Mouse (Mus musculus) lung, postnatal 0 days (tissue): ENCODE results near the gene Fgfr3. TPM values are rescaled to one million over a fixed set of nuclear protein-coding genes. Genes with fewer than 3 reads are reported as not detected.

Source experiments
- ATAC-seq: fragments of 200-750 bp; cut with Nextera tagmentation; 2 replicates; pipeline ENCODE4 v1.8.0; 2017; ENCODE audit warnings: moderate library complexity
- DNase-seq: peaks from one replicate; pipeline ENCODE4 v3.0.0-alpha.2; 2016; ENCODE audit warnings: low spot score
- H3K27ac ChIP-seq: fragments of 300-500 bp; sonication (generic); 2 replicates; pipeline ENCODE4 v1.5.1; 2014; ENCODE audit warnings: antibody characterized with exemption, mild to moderate bottlenecking, low read length, mixed read lengths
- H3K27me3 ChIP-seq: fragments of 300-500 bp; sonication (generic); replicated peaks from 2 replicates; pipeline ENCODE4 v1.6.1; 2014; ENCODE audit warnings: low read length, mixed read lengths; ENCODE audit not compliant: insufficient read depth
- H3K36me3 ChIP-seq: fragments of 300-500 bp; sonication (generic); 2 replicates; pipeline ENCODE4 v1.6.1; 2014; ENCODE audit warnings: low read length, mixed read lengths; ENCODE audit not compliant: insufficient read depth
- H3K4me1 ChIP-seq: fragments of 300-500 bp; sonication (generic); 2 replicates; pipeline ENCODE4 v1.6.1; 2014; ENCODE audit warnings: antibody characterized with exemption, low read depth, low read length, mixed read lengths; ENCODE audit not compliant: insufficient read depth
- H3K4me2 ChIP-seq: fragments of 300-500 bp; sonication (generic); replicated peaks from 2 replicates; pipeline ENCODE4 v1.6.1; 2014; ENCODE audit warnings: low read depth, mild to moderate bottlenecking, low read length, moderate library complexity, mixed read lengths
- H3K4me3 ChIP-seq: fragments of 300-500 bp; sonication (generic); 2 replicates; pipeline ENCODE4 v1.5.1; 2014; ENCODE audit warnings: low read depth, low read length
- H3K9ac ChIP-seq: fragments of 300-500 bp; sonication (generic); replicated peaks from 2 replicates; pipeline ENCODE4 v1.6.1; 2014; ENCODE audit warnings: low read depth, mild to moderate bottlenecking
- H3K9me3 ChIP-seq: fragments of 300-500 bp; sonication (generic); 2 replicates; pipeline ENCODE4 v1.6.1; 2016; ENCODE audit warnings: low read length, mixed read lengths
- CTCF ChIP-seq: IDR thresholded peaks from 2 replicates; pipeline ENCODE4 v1.5.1; 2016; ENCODE audit warnings: antibody characterized with exemption, mild to moderate bottlenecking
- EP300 ChIP-seq: IDR thresholded peaks from 2 replicates; pipeline ENCODE4 v1.6.1; 2016; ENCODE audit warnings: antibody characterized with exemption, mild to moderate bottlenecking, control low read depth
- WGBS: fragments of 180-500 bp; shearing (Covaris S2); extraction: QIAGEN DNeasy Blood & Tissue Kit; methylation state at CpG from one replicate; pipeline ENCODE4 v1.1.7; 2014; 5-methylcytosine and 5-hydroxymethylcytosine counted together
- polyA plus RNA-seq: library from polyadenylated mRNA; unstranded; fragments of >200 nt; fragmentation: Nextera tagmentation; extraction: Ambion mirVana; gene quantifications from 2 replicates; pipeline ENCODE4 v1.2.1, GENCODE M21; 2015

Gene Fgfr3
- polyA plus RNA-seq, 1 experiment from 2014 or later, result 67.9 TPM

- 20% methylated on average over 7 of the region's 7 CpGs for WGBS
- peak; percentile 67 for ATAC-seq
- Histone ChIP-seq H3K9ac (no peak overlapping the region), H3K27ac (no peak overlapping the region), H3K9me3 (no peaks in the 10 kb centered on the region), H3K36me3 (peaks cover 29% of the 10 kb centered on the region), H3K4me3 (no peak overlapping the region), H3K27me3 (no peaks in the 10 kb centered on the region), H3K4me1 (no peaks in the 10 kb centered on the region), H3K4me2 (no peak overlapping the region)
- peak; percentile 84 for DNase-seq
- TF ChIP-seq EP300 (no peak), CTCF (peak; percentile 94)
Measured at GRCm38 (mm10) chr5:33737903-33738321, 16.4 kb downstream of the Fgfr3 start.

- H3K36me3 ChIP-seq, result peaks cover 28% of the 10 kb centered on the region
- no peak overlapping the region for H3K9ac ChIP-seq
- TF ChIP-seq CTCF, result no peak
- TF ChIP-seq EP300, result no peak
- H3K27ac ChIP-seq, result no peak overlapping the region
- H3K9me3 ChIP-seq, result no peaks in the 10 kb centered on the region
- ATAC-seq, result peak; percentile 4; the same call in 1 of the 2 replicates
- DNase-seq, result no peak
- H3K4me3 ChIP-seq, result no peak overlapping the region
- no peak overlapping the region for H3K4me2 ChIP-seq
- H3K27me3 ChIP-seq, result no peaks in the 10 kb centered on the region
- H3K4me1 ChIP-seq, result no peaks in the 10 kb centered on the region
Measured at GRCm38 (mm10) chr5:33738341-33738740, 16.9 kb downstream of the Fgfr3 start.

- Histone ChIP-seq H3K4me3 (no peak overlapping the region), H3K9ac (no peak overlapping the region), H3K36me3 (peaks cover 21% of the 10 kb centered on the region), H3K4me2 (no peak overlapping the region), H3K4me1 (no peaks in the 10 kb centered on the region), H3K9me3 (no peaks in the 10 kb centered on the region), H3K27me3 (no peaks in the 10 kb centered on the region), H3K27ac (no peak overlapping the region)
- 82% methylated on average over 4 of the region's 4 CpGs for WGBS
- TF ChIP-seq EP300 (no peak), CTCF (no peak)
- ATAC-seq, result no peak
- DNase-seq, result no peak
Measured at GRCm38 (mm10) chr5:33740548-33740947, 19.1 kb downstream of the Fgfr3 start.

GRCm38 (mm10) chr5:33743481-33743880, 22.0 kb downstream of the Fgfr3 start:
- no peaks in the 10 kb centered on the region for H3K27me3 ChIP-seq
- 89% methylated on average over 8 of the region's 8 CpGs for whole genome bisulfite sequencing
- H3K9ac ChIP-seq, result no peak overlapping the region
- no peak for ATAC-seq
- no peak overlapping the region for H3K4me2 ChIP-seq
- no peak overlapping the region for H3K4me3 ChIP-seq
- no peak for TF ChIP-seq EP300
- no peaks in the 10 kb centered on the region for H3K9me3 ChIP-seq
- H3K36me3 ChIP-seq, result peaks cover 34% of the 10 kb centered on the region
- no peaks in the 10 kb centered on the region for H3K4me1 ChIP-seq
- H3K27ac ChIP-seq, result no peak overlapping the region
- no peak for DNase-seq

- peaks cover 7% of the 10 kb centered on the region; the same call in 1 of the 2 replicates for H3K4me1 ChIP-seq
- H3K9me3 ChIP-seq, result no peaks in the 10 kb centered on the region
- DNase-seq, result no peak
- no peak overlapping the region for H3K4me2 ChIP-seq
- H3K27ac ChIP-seq, result no peak overlapping the region
- ATAC-seq, result no peak
- H3K27me3 ChIP-seq, result no peaks in the 10 kb centered on the region
- H3K4me3 ChIP-seq, result no peak overlapping the region
- H3K9ac ChIP-seq, result no peak overlapping the region
- peaks cover 8% of the 10 kb centered on the region; the same call in 1 of the 2 replicates for H3K36me3 ChIP-seq
- no peak for TF ChIP-seq EP300
- TF ChIP-seq CTCF, result no peak
Measured at GRCm38 (mm10) chr5:33777195-33777594, 55.7 kb downstream of the Fgfr3 start.

GRCm38 (mm10) chr5:33781964-33782344, 60.5 kb downstream of the Fgfr3 start:
- no peak for TF ChIP-seq CTCF
- no peak for TF ChIP-seq EP300
- Histone ChIP-seq H3K27ac (peak overlapping the region; percentile 88), H3K4me2 (peak overlapping the region; percentile 66), H3K9ac (peak overlapping the region; percentile 86), H3K4me3 (peak overlapping the region; percentile 80), H3K9me3 (no peaks in the 10 kb centered on the region), H3K36me3 (peaks cover 8% of the 10 kb centered on the region; the same call in 1 of the 2 replicates), H3K4me1 (peaks cover 11% of the 10 kb centered on the region; the same call in 1 of the 2 replicates), H3K27me3 (no peaks in the 10 kb centered on the region)
- ATAC-seq (no peak; the same call in 1 of the 2 replicates), DNase-seq (no peak)
- 3% methylated on average over 11 of the region's 11 CpGs for WGBS
